Mouse (Mus musculus) thymus, adult 2 months (tissue): ENCODE results near the gene Gys2.

Experiments
- CTCF ChIP-seq: fragments of 200-500 bp; IDR thresholded peaks from 2 replicates; pipeline ENCODE4 v1.5.1; 2012; ENCODE audit warnings: mild to moderate bottlenecking, control low read depth, low read length, moderate library complexity, borderline replicate concordance; ENCODE audit not compliant: control insufficient read depth, poor library complexity, insufficient read depth; ENCODE audit errors: extremely low read depth
- POLR2A ChIP-seq: fragments of 200-500 bp; IDR thresholded peaks from 2 replicates; pipeline ENCODE4 v1.6.1; 2012; ENCODE audit warnings: mild to moderate bottlenecking, low read length, control low read depth, moderate library complexity; ENCODE audit not compliant: control insufficient read depth, poor library complexity, insufficient read depth; ENCODE audit errors: extremely low read depth

- TF ChIP-seq CTCF, result no peak
- TF ChIP-seq POLR2A, result no peak
Measured at GRCm38 (mm10) chr6:142453311-142453710, 19.6 kb downstream of the Gys2 start.
